Mouse (Mus musculus): ENCODE data around the gene Timm17b.
"Not testable (repeated sequence)": the region's sequence is repeated elsewhere in the genome, so short reads cannot be mapped to it uniquely, and the experiment has no call there.

The Timm17b gene

DNA sequence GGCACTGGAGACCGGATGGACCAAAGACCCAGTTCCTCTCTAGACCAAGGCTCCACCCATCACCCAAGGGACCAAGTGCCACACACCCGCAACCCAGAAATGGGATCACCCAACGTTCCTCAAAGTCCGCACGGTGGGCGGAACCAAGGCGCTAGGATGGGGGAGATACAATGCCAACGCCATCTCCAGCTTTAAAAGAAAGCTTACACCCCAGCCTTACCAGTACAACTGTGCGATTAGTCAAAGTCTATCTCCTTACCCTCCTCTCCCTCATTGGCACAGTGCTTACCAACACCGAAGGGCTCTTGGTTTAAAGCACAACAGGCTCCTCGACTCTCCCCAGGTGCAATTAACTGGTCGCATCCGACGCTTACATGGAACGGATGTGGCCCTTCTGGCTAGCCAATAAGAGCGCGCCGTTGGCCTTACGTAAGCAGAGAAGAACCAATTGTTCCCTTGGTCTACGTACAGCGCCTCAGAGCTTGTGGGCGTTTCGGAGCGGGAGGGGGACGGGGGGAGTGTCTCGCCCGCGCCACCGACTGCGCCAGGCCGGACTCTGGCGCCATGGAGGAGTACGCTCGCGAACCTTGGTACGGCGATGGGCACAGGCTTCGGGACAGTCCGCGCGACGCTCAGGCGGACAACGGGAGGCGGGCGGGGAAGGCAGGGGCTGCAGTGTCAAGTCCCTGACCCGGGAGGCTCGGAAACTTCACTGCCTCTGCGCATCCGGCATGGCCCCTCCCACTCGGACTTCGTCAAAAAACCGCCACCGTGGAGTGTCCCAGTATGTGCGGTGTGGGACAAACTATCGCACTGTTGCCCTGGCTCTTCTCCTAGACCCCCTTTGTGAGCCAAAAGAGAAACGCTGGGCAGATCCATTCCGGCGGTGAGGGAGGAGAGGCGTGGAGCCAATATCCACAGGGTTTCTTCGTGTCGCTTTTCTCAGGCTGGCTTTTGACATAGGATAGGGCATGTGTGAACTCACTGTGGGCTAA, at the start of gene Timm17b, which contains the start of gene Pqbp1:
TSS of gene Timm17b (plus strand) at position 478 of the 995 bp plus-strand sequence.
TSS of gene Pqbp1 (minus strand) at position 390 of the 995 bp plus-strand sequence.
- DNase-seq, result peak; percentile 78

GRCm38 (mm10) chrX:7854578-7854977, 44.6 kb upstream of the Timm17b start:
- DNase-seq, result peak; percentile 32

GRCm38 (mm10) chrX:7859191-7859753, 39.9 kb upstream of the Timm17b start:
- DNase-seq, result no peak

GRCm38 (mm10) chrX:7863181-7863580, 36.0 kb upstream of the Timm17b start:
- DNase-seq, result no peak

GRCm38 (mm10) chrX:7864551-7864950, 34.6 kb upstream of the Timm17b start:
- DNase-seq, result no peak

DNA sequence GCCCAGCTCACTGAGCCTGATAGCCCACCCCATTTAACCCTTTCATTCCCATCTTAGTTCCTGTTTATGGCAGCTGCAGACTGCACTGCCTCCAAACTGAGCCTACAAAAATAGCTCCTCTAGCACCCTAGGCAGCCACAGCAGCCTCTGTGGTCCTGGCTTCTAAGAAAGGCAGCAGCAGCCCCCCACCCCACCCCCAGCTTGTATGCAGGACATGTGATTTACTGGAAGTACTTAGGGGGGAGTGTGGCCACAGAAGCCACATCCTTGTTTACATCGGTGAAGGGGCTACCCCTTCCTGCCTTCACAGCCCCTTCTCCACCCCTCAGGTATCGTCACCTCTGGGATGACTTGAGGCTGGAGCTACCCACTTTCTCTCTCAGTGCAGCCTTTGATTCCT, 33.8 kb upstream of the Timm17b start:
- DNase-seq, result no peak

- DNase-seq, result no peak
Observed at GRCm38 (mm10) chrX:7865786-7866185, 33.4 kb upstream of the Timm17b start.

GRCm38 (mm10) chrX:7867141-7867540, 32.0 kb upstream of the Timm17b start:
- DNase-seq, result no peak

GRCm38 (mm10) chrX:7868506-7868905, 30.7 kb upstream of the Timm17b start:
- DNase-seq, result no peak

- no peak for DNase-seq
Observed at GRCm38 (mm10) chrX:7869826-7870225, 29.3 kb upstream of the Timm17b start.

DNA sequence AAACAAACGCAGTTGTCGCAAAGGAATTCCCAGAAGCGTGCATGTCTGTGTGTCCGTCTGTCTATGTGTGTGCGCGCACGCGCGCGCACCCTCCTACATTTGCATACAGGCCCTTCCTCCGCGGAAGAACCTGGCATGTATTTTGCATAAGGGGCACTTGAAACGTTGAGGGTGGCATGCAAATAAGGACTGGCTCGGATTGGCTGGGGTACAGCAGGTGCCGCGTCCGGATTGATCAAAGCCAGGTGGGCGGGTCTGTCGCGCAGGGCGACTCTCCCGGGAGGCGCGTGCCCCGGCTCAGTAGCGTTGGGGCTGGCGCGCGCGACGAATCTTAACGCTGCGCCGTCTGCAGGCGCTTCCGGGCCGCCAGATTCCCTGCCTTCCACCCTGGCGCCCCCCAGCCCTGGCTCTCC, 21.1 kb upstream of the Timm17b start, which contains the start of gene Pim2:
TSS of gene Pim2 (plus strand) at position 256 of the 413 bp plus-strand sequence.
- DNase-seq, result peak; percentile 81

DNA sequence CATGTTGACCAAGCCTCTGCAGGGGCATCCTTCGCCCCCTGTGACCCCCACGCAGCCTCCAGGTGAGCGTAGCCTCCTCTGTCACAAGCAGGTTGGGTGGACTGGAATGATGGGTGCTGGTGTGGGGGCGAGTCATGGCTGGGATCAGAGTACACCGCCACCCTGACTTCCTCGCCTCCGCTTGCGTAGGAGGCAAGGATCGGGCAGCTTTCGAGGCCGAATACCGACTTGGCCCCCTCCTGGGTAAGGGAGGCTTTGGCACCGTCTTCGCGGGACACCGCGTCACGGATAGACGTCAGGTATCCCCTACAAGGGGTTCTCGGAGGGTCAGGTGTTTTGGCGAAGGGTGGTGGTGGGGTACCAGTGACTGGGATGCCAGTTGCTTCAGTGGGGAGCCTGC, 20.7 kb upstream of the Timm17b start:
- peak; percentile 44 for DNase-seq

GRCm38 (mm10) chrX:7879819-7880218, 19.3 kb upstream of the Timm17b start:
- peak; percentile 68 for DNase-seq

GRCm38 (mm10) chrX:7883841-7884567, 15.2 kb upstream of the Timm17b start, which contains the start of gene Slc35a2:
TSS of gene Slc35a2 (plus strand) at chrX:7884028.
- DNase-seq, result peak; percentile 79

- no peak for DNase-seq
Observed at GRCm38 (mm10) chrX:7898211-7898610, 946 bp upstream of the Timm17b start.

DNA sequence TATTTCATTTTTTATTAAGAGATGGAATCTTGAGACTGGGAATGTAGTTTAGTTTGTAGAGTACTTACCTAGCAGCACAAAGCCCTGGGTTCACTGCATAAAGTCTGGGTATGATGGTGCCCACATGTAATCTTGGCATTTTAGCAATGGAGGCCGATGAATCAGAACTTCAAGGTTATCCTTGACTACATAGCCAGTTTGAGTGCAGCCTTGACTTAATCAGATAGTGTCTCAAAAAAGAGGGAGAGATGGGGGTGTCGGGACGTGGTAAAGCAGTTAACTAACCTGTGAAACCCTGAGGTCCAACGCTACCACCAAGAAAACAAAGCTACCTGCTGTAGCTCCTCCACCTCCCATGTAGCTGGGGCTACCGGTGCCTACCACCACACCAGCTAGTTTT, 5.3 kb downstream of the Timm17b start:
- DNase-seq, result no peak

GRCm38 (mm10) chrX:7907735-7908134, 8.6 kb downstream of the Timm17b start, which contains the start of gene Gm10491:
TSS of gene Gm10491 (minus strand) at chrX:7907835.
- no peak for DNase-seq

- DNase-seq, result not testable (repeated sequence)
Observed at GRCm38 (mm10) chrX:7909242-7909641, 10.1 kb downstream of the Timm17b start, which contains the start of gene Gm10490. TSS of gene Gm10490 (plus strand) at chrX:7909542.

GRCm38 (mm10) chrX:7910473-7910872, 11.3 kb downstream of the Timm17b start:
- no peak for DNase-seq

DNA sequence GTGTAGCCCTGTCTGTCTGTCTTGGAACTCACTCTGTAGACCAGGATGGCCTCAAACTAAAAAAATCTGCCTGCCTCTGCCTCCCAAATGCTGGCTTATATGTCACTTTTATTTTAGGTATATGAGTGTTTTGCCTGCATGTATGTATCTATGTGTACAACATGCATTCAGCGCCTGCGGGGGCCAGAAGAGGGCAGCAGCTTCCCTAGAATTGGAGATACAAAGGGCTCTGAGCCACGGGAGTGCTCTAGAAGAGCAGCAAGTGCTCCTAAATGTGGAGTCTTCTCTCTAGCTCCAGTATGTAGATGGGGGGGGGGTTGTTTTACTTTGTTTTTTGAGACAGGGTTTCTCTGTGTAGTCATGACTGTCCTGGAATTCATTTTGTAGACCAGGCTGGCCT, 16.5 kb downstream of the Timm17b start:
- DNase-seq, result not testable (repeated sequence)

GRCm38 (mm10) chrX:7917960-7918359, 18.8 kb downstream of the Timm17b start:
- not testable (repeated sequence) for DNase-seq

- DNase-seq, result peak; percentile 56
Observed at GRCm38 (mm10) chrX:7919601-7920383, 20.6 kb downstream of the Timm17b start, which contains the start of gene Pcsk1n. TSS of gene Pcsk1n (plus strand) at chrX:7919822.

Data from cerebellum, adult 8-10 months (tissue).